14 mouse cellular contexts compared by ENCODE assay signal in the genomic region with DNA sequence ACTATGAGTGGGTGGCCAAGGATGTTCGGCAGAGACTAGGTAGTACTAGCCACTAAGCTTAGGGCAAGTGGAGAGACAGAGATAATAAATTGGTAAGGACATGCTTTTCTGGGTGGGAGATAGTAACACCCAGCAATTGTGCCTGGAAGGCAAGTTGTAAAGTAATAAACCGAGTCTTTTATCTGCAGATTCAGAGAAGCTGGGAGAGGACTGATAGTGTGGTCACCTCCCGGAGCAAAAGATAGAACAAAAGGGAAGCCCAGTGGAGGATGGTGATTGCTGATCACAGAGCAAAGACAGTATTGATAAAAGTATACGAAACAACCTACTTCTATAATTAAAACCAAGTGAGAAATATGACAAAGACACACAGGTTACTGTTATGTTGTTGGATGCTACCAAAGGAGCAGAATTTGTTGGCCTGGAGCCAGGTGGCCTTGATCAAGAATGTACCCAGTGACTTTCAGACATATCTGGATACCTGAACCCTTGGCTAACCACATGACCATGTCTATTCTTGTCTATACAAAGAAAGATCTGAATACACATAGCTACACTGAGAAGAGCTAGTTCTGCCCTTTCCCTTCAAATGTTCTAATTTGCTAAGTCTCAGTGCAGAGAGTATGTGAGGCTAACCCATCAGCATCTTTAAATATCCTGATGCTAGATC.
DNase-seq lines count a peak whose midpoint lies in the region.
"Had no signal": no experiment of that assay in that cellular context is flagged by ENCODE, and none has a peak within 500 bp of the region (broad histone marks: within the 10 kb centered on the region; RNA-seq: fewer than 3 reads in every experiment).

No protein-coding gene starts in this region.

- peak; percentile 3 to 8 for DNase-seq in cerebellum, postnatal 10 days
- no peak for DNase-seq in cerebellum, adult 9-10 months
- peak; percentile 44 for DNase-seq in testis, postnatal 10 days (ENCODE audit: low spot score)
- no peak for DNase-seq in testis, postnatal 14 days (ENCODE audit: low spot score)
- DNase-seq in left cerebral cortex, adult 18-20 months (ENCODE audit: low spot score in 2 of 2) = no peak
- DNase-seq: adrenal gland, adult 2 months; adrenal gland, postnatal 10 days; adrenal gland, postnatal 25 days; B cell, adult 2 months; cerebellum, adult 11 months; cerebellum, adult 18-20 months; cerebellum, adult 8-10 months; cerebellum, postnatal 36 days; embryo, embryonic 11 days had no signal

Comparison
In these comparisons a context has a peak if more than half of its experiments do, and no peak if none do; other contexts are left out.
1. DNase-seq: peak in cerebellum, postnatal 10 days (2 of 2) and testis, postnatal 10 days (single experiment); none in cerebellum, adult 9-10 months (single experiment), testis, postnatal 14 days (single experiment) and left cerebral cortex, adult 18-20 months (0 of 2).